Comparison of ENCODE assay signal across 29 mouse cellular contexts in genomic region chr15:89421938-89422337, GRCm38 (mm10). TPM values are rescaled to one million over a fixed set of nuclear protein-coding genes. Genes with fewer than 3 reads are reported as not detected.
DNase-seq lines count a peak whose midpoint lies in the region.
"Had no signal": no experiment of that assay in that cellular context is flagged by ENCODE, and none has a peak within 500 bp of the region (broad histone marks: within the 10 kb centered on the region; RNA-seq: fewer than 3 reads in every experiment).

No protein-coding gene starts in this region.

- peak overlapping the region; percentile 19 for H3K4me3 ChIP-seq in brown adipose tissue, adult 24 weeks (ENCODE audit: insufficient read depth, low read depth, low read length)
- H3K4me3 ChIP-seq: embryonic facial prominence, embryonic 12.5 days; embryonic facial prominence, embryonic 15.5 days; heart, embryonic 12.5 days; heart, embryonic 15.5 days; hindbrain, embryonic 10.5 days; hindbrain, embryonic 13.5 days; intestine, embryonic 15.5 days; kidney, embryonic 15.5 days had no signal

- peak; percentile 47 to 48 for DNase-seq in cerebellum, adult 18-20 months
- no peak for DNase-seq in cerebellum, postnatal 4 days (ENCODE audit: low spot score in 2 of 2)
- peak; percentile 24 for DNase-seq in cerebellum, adult 9-10 months
- DNase-seq in cerebellum, adult 11 months = no peak
- DNase-seq in frontal cortex, postnatal 14 days (ENCODE audit: low spot score in 2 of 2) = no peak
- DNase-seq: adrenal gland, adult 2 months; adrenal gland, postnatal 14 days; B cell, adult 2 months; forebrain, postnatal 0 days; gastrocnemius, postnatal 25 days; heart, postnatal 10 days; kidney, adult 11 months; kidney, adult 8-10 months had no signal

- peaks cover 5% of the 10 kb centered on the region; the same call in 1 of the 2 replicates for H3K4me1 ChIP-seq in brown adipose tissue, adult 24 weeks (ENCODE audit: control insufficient read depth, insufficient read depth, insufficient read length, low read length)
- H3K4me1 ChIP-seq: hindbrain, embryonic 13.5 days; intestine, embryonic 15.5 days had no signal

- peak overlapping the region; percentile 54 for H3K27ac ChIP-seq in brown adipose tissue, adult 24 weeks (replicated peaks; ENCODE audit: low read depth, low read length)
- H3K27ac ChIP-seq: embryonic facial prominence, embryonic 12.5 days; embryonic facial prominence, embryonic 15.5 days; heart, embryonic 15.5 days; hindbrain, embryonic 10.5 days; hindbrain, embryonic 13.5 days; intestine, embryonic 15.5 days; kidney, embryonic 15.5 days had no signal

RNA-seq across cellular contexts. Expression of gene Cpt1b, which starts 3.7 kb away (rescaled TPM):
- 440 and 455 TPM in 2 replicates for polyA plus RNA-seq in brown adipose tissue, adult 24 weeks (2012; ENCODE audit: insufficient read depth, insufficient read length, missing spikeins)

RNA-seq across cellular contexts. Expression of gene C730034F03Rik, which starts 7.5 kb away (rescaled TPM):
- 1.1 and 2.4 TPM in 2 replicates for polyA plus RNA-seq in brown adipose tissue, adult 24 weeks (2012; ENCODE audit: insufficient read depth, insufficient read length, missing spikeins)

RNA-seq across cellular contexts. Expression of gene Gm44502, which starts 7.6 kb away (rescaled TPM):
- 2.1 and 11.4 TPM in 2 replicates for polyA plus RNA-seq in brown adipose tissue, adult 24 weeks (2012; ENCODE audit: insufficient read depth, insufficient read length, missing spikeins)
- polyA plus RNA-seq: embryonic facial prominence, embryonic 12.5 days; embryonic facial prominence, embryonic 15.5 days; forebrain, embryonic 11.5 days; forebrain, embryonic 14.5 days; forebrain, postnatal 0 days; hindbrain, embryonic 10.5 days; hindbrain, embryonic 13.5 days; intestine, embryonic 15.5 days; kidney, embryonic 15.5 days; Patski had no signal

RNA-seq across cellular contexts. Expression of gene Chkb, which starts 7.8 kb away (rescaled TPM):
- polyA plus RNA-seq in brown adipose tissue, adult 24 weeks (2012; ENCODE audit: insufficient read depth, insufficient read length, missing spikeins) = 151 and 203 TPM in 2 replicates

RNA-seq across cellular contexts. Expression of gene Syce3, which starts 11.6 kb away (rescaled TPM):
- polyA plus RNA-seq in brown adipose tissue, adult 24 weeks (2012; ENCODE audit: insufficient read depth, insufficient read length, missing spikeins) = not detected in 2 replicates
- polyA plus RNA-seq: adrenal gland, adult 2 months; brain, embryonic 14.5 days; embryonic facial prominence, embryonic 12.5 days; embryonic facial prominence, embryonic 15.5 days; forebrain, embryonic 11.5 days; forebrain, embryonic 14.5 days; forebrain, postnatal 0 days; G1E; gonadal fat pad, adult 2 months; heart, embryonic 12.5 days; heart, embryonic 15.5 days; hindbrain, embryonic 10.5 days; hindbrain, embryonic 13.5 days; hindbrain, embryonic 16.5 days; intestine, embryonic 15.5 days; kidney, embryonic 15.5 days; Patski had no signal

Comparison
In these comparisons a context has a peak if more than half of its experiments do, and no peak if none do; other contexts are left out.
1. DNase-seq: peak in cerebellum, adult 18-20 months (2 of 2) and cerebellum, adult 9-10 months (single experiment); none in cerebellum, postnatal 4 days (0 of 2), cerebellum, adult 11 months (single experiment) and frontal cortex, postnatal 14 days (0 of 2).